Mouse (Mus musculus) ES-E14 (cell line): ENCODE measurements at regions not wholly inside any gene's neighbourhood (a gene's known extent, or its start where the extent isn't known, plus 50 kb on each side); places are given as distances from the start of the nearest gene placed in this dataset.

Experiments
- DNase-seq: peaks from one replicate; pipeline ENCODE4 v3.0.0-alpha.2; 2013; ENCODE audit warnings: low read depth, low spot score
- H3K27ac ChIP-seq: 2 replicates; pipeline ENCODE4 v1.5.1; 2012; ENCODE audit warnings: low read depth, mild to moderate bottlenecking, low read length, moderate library complexity, mixed read lengths; ENCODE audit not compliant: poor library complexity, insufficient read depth, severe bottlenecking
- H3K36me3 ChIP-seq: 2 replicates; pipeline ENCODE4 v1.6.1; 2012; ENCODE audit warnings: mild to moderate bottlenecking, low read length, moderate library complexity, mixed read lengths; ENCODE audit not compliant: control insufficient read depth, poor library complexity, insufficient read depth, severe bottlenecking
- H3K4me1 ChIP-seq, 2 experiments: fragments of 150-350 bp in 1 of 2; sonication (generic) in 1 of 2; 2 replicates each; pipeline ENCODE4 v1.6.1; 2012; ENCODE audit warnings: low read length in 2 of 2, mild to moderate bottlenecking in 1 of 2, mixed read lengths in 1 of 2; ENCODE audit not compliant: control insufficient read depth in 2 of 2, insufficient read depth in 2 of 2, poor library complexity in 1 of 2
- H3K4me3 ChIP-seq, 2 experiments: fragments of 150-350 bp in 1 of 2; sonication (generic) in 1 of 2; 2 replicates each; pipeline ENCODE4 v1.5.1; 2012; ENCODE audit warnings: low read length in 2 of 2, low read depth in 1 of 2, mild to moderate bottlenecking in 1 of 2, mixed read lengths in 1 of 2; ENCODE audit not compliant: insufficient read depth in 1 of 2, poor library complexity in 1 of 2, severe bottlenecking in 1 of 2
- H3K9ac ChIP-seq: 2 replicates; pipeline ENCODE4 v1.6.1; 2012; ENCODE audit warnings: low read depth, mild to moderate bottlenecking, low read length, mixed read lengths; ENCODE audit not compliant: poor library complexity, insufficient read depth, severe bottlenecking
- H3K9me3 ChIP-seq: fragments of 150-350 bp; sonication (generic); 2 replicates; pipeline ENCODE4 v1.6.1; 2012; ENCODE audit warnings: low read depth, mild to moderate bottlenecking, low read length; ENCODE audit not compliant: control insufficient read depth, insufficient read depth
- CHD2 ChIP-seq: IDR thresholded peaks from 2 replicates; pipeline ENCODE4 v1.6.1; 2014; ENCODE audit warnings: mild to moderate bottlenecking, low read depth, low read length, inconsistent platforms
- HCFC1 ChIP-seq: IDR thresholded peaks from 2 replicates; pipeline ENCODE4 v1.6.1; 2012; ENCODE audit warnings: low read length, inconsistent platforms, borderline replicate concordance; ENCODE audit not compliant: insufficient read depth
- MAFK ChIP-seq: IDR thresholded peaks from 2 replicates; pipeline ENCODE4 v1.6.1; 2014; ENCODE audit warnings: mild to moderate bottlenecking, low read depth, low read length, inconsistent platforms; ENCODE audit not compliant: insufficient read depth
- ZC3H11A ChIP-seq: IDR thresholded peaks from 2 replicates; pipeline ENCODE4 v1.6.1; 2012; ENCODE audit warnings: low read depth, mild to moderate bottlenecking, inconsistent platforms, low read length, borderline replicate concordance
- ZNF384 ChIP-seq: IDR thresholded peaks from 2 replicates; pipeline ENCODE4 v1.6.1; 2012; ENCODE audit warnings: low read depth, low read length, inconsistent platforms
- in situ Hi-C, 2 experiments: fragments of 600-800 bp; cut with MboI; formaldehyde crosslinking; loops; one replicate each; pipeline ENCODE4 v1.15.1; 2025; ENCODE audit warnings: low sequenced_read_pairs in 2 of 2, inconsistent platforms in 1 of 2; ENCODE audit not compliant: unreplicated experiment in 2 of 2

- no peak overlapping the region for H3K9ac ChIP-seq
- no peaks in the 10 kb centered on the region for H3K9me3 ChIP-seq
- no peak for DNase-seq
- H3K27ac ChIP-seq: no peak overlapping the region
- H3K4me1 ChIP-seq: no peaks in the 10 kb centered on the region
- no peaks in the 10 kb centered on the region for H3K36me3 ChIP-seq
- in situ Hi-C loops: no loop called here
- TF ChIP-seq ZC3H11A (no peak), ZNF384 (no peak), CHD2 (no peak), MAFK (no peak), HCFC1 (no peak)
- no peak overlapping the region for H3K4me3 ChIP-seq
Measured at GRCm38 (mm10) chr2:134029631-134030414, 477.9 kb downstream of the Bmp2 start.

GRCm38 (mm10) chr2:134029153-134029552, 477.2 kb downstream of the Bmp2 start:
- Histone ChIP-seq H3K9ac (no peak overlapping the region), H3K4me3 (no peak overlapping the region), H3K27ac (no peak overlapping the region), H3K9me3 (no peaks in the 10 kb centered on the region), H3K4me1 (no peaks in the 10 kb centered on the region), H3K36me3 (no peaks in the 10 kb centered on the region)
- DNase-seq: no peak
- in situ Hi-C loops: no loop called here
- TF ChIP-seq ZC3H11A: no peak
- no peak for TF ChIP-seq HCFC1
- no peak for TF ChIP-seq ZNF384
- no peak for TF ChIP-seq MAFK
- TF ChIP-seq CHD2: no peak

- Histone ChIP-seq H3K9me3 (no peaks in the 10 kb centered on the region), H3K36me3 (no peaks in the 10 kb centered on the region), H3K4me3 (no peak overlapping the region), H3K27ac (no peak overlapping the region), H3K4me1 (no peaks in the 10 kb centered on the region), H3K9ac (no peak overlapping the region)
- peak; percentile 29; the same call in 1 of the 2 replicates for TF ChIP-seq ZC3H11A
- TF ChIP-seq ZNF384: no peak
- no peak for DNase-seq
- in situ Hi-C loops: loop anchor here in 1 of 2 experiments (10.0 kb wide), 1 partner anchor 472 kb away; no protein-coding TSS in a partner anchor
Measured at GRCm38 (mm10) chr2:134017109-134017508, 465.1 kb downstream of the Bmp2 start.

- Histone ChIP-seq H3K4me3 (no peak overlapping the region), H3K27ac (no peak overlapping the region), H3K4me1 (no peaks in the 10 kb centered on the region), H3K9me3 (no peaks in the 10 kb centered on the region), H3K9ac (no peak overlapping the region), H3K36me3 (no peaks in the 10 kb centered on the region)
- no peak for DNase-seq
- in situ Hi-C loops: no loop called here
- TF ChIP-seq CHD2: no peak
- TF ChIP-seq HCFC1: no peak
- no peak for TF ChIP-seq ZC3H11A
- TF ChIP-seq ZNF384: no peak
- no peak for TF ChIP-seq MAFK
Measured at GRCm38 (mm10) chr2:134003146-134003545, 451.2 kb downstream of the Bmp2 start.

GRCm38 (mm10) chr2:133994742-133995141, 442.8 kb downstream of the Bmp2 start:
- no peak for TF ChIP-seq ZNF384
- TF ChIP-seq HCFC1: no peak
- no peak for TF ChIP-seq CHD2
- TF ChIP-seq ZC3H11A: no peak
- TF ChIP-seq MAFK: no peak
- Histone ChIP-seq H3K9me3 (no peaks in the 10 kb centered on the region), H3K4me3 (no peak overlapping the region), H3K27ac (no peak overlapping the region), H3K36me3 (no peaks in the 10 kb centered on the region), H3K9ac (no peak overlapping the region), H3K4me1 (no peaks in the 10 kb centered on the region)
- DNase-seq: no peak
- in situ Hi-C loops: no loop called here
